Mouse (Mus musculus) Patski (cell line): ENCODE measurements around the gene Zc3h4. TPM values are rescaled to one million over a fixed set of nuclear protein-coding genes. Genes with fewer than 3 reads are reported as not detected.
"Not testable (repeated sequence)": the region's sequence is repeated elsewhere in the genome, so short reads cannot be mapped to it uniquely, and the experiment has no call there.

Experiments
- ATAC-seq: fragments of 100-300 bp; one replicate; pipeline ENCODE4 v1.8.0; 2021
- CTCF ChIA-PET: fragments of 350-600 bp; sonication (Branson Sonifier 250); formaldehyde crosslinking; loops from one replicate; lab custom pipeline; 2022; ENCODE audit warnings: inconsistent platforms; lab: Charles Lee
- POLR2A ChIA-PET: fragments of 350-600 bp; sonication (Branson Sonifier 250); formaldehyde crosslinking; loops from one replicate; lab custom pipeline; 2022; ENCODE audit warnings: antibody characterized with exemption, inconsistent platforms; lab: Charles Lee
- DNase-seq: peaks from one replicate; pipeline ENCODE4 v3.0.0-alpha.2; 2011; ENCODE audit warnings: low read depth, low spot score
- H3K27me3 ChIP-seq: fragments of 371-371 bp; one replicate; pipeline ENCODE4 v1.5.1; 2021
- CTCF ChIP-seq: fragments of 100-300 bp; IDR thresholded peaks from one replicate; pipeline ENCODE4 v1.5.1; 2021
- in situ Hi-C: fragments of 300-500 bp; cut with MboI; formaldehyde crosslinking; loops from 3 replicates; pipeline ENCODE4 v1.11.1; 2018; ENCODE audit warnings: low pct_unique_long_range_greater_than_20kb, mixed read lengths
- polyA plus RNA-seq: library from polyadenylated mRNA; unstranded; gene quantifications from one replicate; pipeline ENCODE4 v1.2.3, GENCODE M21; 2021

Zc3h4 gene
- polyA plus RNA-seq, 1 experiment from 2014 or later = 41.9 TPM

DNA sequence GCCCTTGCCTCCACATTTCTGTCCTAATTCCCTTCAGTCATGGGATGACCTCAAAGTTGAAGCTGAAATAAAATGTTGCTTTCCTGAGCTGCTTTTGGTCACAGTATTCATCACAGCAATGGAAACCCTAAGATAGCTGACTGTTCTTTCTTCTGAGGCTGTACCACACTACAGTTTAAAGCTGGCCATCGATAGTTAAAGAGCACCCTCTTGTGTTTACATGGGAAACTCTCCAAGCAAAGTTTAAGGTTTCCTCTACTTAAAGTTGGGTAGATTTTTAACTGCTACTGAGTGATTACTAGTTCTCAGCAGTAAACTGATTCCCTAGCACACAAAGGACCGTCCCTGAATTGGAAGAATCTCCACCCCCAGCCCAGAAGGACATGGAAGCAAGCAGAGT lies 27.0 kb upstream of the Zc3h4 start:
- CTCF ChIA-PET = interaction anchor here (0.6 to 4.4 kb wide), 15 partner anchors 9 to 119 kb away, joined by 3 to 39 read pairs (median 3); no protein-coding TSS in a partner anchor
- no peaks in the 10 kb centered on the region for H3K27me3 ChIP-seq
- ATAC-seq (no peak), DNase-seq (no peak)
- in situ Hi-C loops = no loop called here
- TF ChIP-seq CTCF = peak; percentile 35
- POLR2A ChIA-PET = interaction anchor here (0.9 to 1.1 kb wide), 2 partner anchors 63 to 73 kb away, joined by 3 read pairs; no protein-coding TSS in a partner anchor

DNA sequence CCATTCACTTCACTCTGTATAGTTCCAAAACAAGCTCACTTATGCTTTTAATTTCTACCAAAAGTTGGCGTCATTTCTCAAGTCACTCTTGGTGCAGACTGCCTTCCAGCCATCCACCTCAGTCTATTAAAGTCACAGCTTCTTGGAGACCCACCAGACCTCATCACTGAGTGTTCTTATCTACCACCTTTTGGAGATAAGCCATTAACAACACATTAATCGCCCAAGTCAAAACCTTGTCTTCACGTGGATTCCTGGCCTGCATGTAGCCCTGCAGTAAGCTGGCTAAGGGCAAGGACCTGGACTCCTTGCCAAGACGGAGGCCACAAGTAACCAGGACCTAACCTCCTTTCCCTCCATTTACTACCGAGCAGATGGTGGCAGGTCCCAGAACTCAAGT lies 25.7 kb upstream of the Zc3h4 start:
- in situ Hi-C loops = no loop called here
- DNase-seq = no peak
- ATAC-seq = no peak
- CTCF ChIA-PET = interaction anchor here (1.1 to 4.4 kb wide), 3 partner anchors 21 to 81 kb away, joined by 3 to 39 read pairs (median 16); no protein-coding TSS in a partner anchor
- TF ChIP-seq CTCF = no peak
- H3K27me3 ChIP-seq = no peaks in the 10 kb centered on the region
- POLR2A ChIA-PET = interaction anchor here (0.6 to 0.9 kb wide), 2 partner anchors 71 to 77 kb away, joined by 3 read pairs; no protein-coding TSS in a partner anchor

GRCm38 (mm10) chr7:16376505-16376904 lies 24.2 kb upstream of the Zc3h4 start:
- ATAC-seq (no peak), DNase-seq (no peak)
- TF ChIP-seq CTCF = peak; percentile 73
- ChIA-PET CTCF (interaction anchor here (0.8 to 2.2 kb wide), 8 partner anchors 8 to 82 kb away, joined by 3 to 13 read pairs (median 8); partner anchors contain the start of gene Sae1), POLR2A (no interaction called here)
- no peaks in the 10 kb centered on the region for H3K27me3 ChIP-seq
- in situ Hi-C loops = no loop called here

DNA sequence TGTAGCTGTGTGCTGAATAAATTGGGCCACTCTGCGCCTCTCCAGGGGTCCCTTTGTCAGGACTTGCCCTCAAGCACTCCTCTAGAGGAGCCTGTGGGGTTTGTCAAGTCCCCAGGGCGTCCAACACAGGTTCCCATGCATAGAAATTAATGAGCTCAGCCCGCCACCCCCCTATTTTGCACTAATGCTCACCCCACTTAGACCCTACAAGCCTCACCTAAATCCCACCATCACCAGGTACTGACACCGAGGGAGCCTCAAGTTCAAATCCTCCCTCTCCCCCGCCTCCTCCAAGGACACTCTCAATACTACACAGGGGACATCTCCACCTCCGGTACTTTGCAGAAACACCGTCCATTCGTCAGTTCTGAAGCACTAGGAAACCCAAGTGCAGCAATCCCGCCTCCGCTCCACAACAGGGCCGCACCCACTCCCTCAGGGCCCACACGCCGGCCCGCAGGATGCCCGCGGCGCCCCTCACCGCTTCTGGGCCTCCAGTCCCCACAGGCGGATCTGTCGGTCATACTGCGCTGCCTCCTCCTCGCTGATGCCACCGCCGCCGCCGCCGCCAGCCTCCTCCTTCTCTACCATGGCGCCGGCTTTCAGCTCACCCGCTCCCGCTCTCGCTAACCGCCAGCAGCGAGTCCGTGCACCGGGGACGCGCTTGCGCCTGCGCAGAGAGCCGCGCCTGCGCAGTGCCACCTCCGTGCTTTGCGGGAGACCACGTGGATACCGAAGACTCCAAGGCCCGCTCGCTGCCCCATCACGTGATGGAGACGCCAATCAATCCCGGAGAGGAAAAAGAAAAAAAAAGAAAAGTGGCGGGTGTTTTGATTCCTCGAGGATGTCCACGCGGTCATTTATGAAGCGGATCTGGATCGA lies 13.3 kb upstream of the Zc3h4 start, which contains the start of gene Sae1:
Gene Sae1, minus strand, starts transcription at position 647 of the 882 bp plus-strand sequence.
- no peaks in the 10 kb centered on the region for H3K27me3 ChIP-seq
- ChIA-PET CTCF (interaction anchor here (0.8 to 2.6 kb wide), 10 partner anchors 11 to 102 kb away, joined by 3 to 13 read pairs (median 3); no protein-coding TSS in a partner anchor), POLR2A (interaction anchor here (0.6 to 0.9 kb wide), 2 partner anchors 18 to 33 kb away, joined by 3 read pairs; no protein-coding TSS in a partner anchor)
- in situ Hi-C loops = no loop called here
- TF ChIP-seq CTCF = no peak
- ATAC-seq = peak; percentile 81
- DNase-seq = peak; percentile 78

- H3K27me3 ChIP-seq, ATAC-seq, in situ Hi-C loops, DNase-seq, POLR2A ChIA-PET: not testable (repeated sequence)
- CTCF ChIA-PET = interaction anchor here (1.3 to 2.6 kb wide), 3 partner anchors 13 to 95 kb away, joined by 3 to 8 read pairs (median 4); no protein-coding TSS in a partner anchor
These were observed 10.8 kb upstream of the Zc3h4 start for GRCm38 (mm10) chr7:16389942-16390341.

GRCm38 (mm10) chr7:16392923-16393322 lies 7.8 kb upstream of the Zc3h4 start:
- DNase-seq (no peak), ATAC-seq (no peak)
- H3K27me3 ChIP-seq = no peaks in the 10 kb centered on the region
- in situ Hi-C loops = no loop called here
- no peak for TF ChIP-seq CTCF
- CTCF ChIA-PET = interaction anchor here (1.4 kb wide), 1 partner anchor 33 kb away, joined by 3 read pairs; no protein-coding TSS in a partner anchor
- POLR2A ChIA-PET = no interaction called here

DNA sequence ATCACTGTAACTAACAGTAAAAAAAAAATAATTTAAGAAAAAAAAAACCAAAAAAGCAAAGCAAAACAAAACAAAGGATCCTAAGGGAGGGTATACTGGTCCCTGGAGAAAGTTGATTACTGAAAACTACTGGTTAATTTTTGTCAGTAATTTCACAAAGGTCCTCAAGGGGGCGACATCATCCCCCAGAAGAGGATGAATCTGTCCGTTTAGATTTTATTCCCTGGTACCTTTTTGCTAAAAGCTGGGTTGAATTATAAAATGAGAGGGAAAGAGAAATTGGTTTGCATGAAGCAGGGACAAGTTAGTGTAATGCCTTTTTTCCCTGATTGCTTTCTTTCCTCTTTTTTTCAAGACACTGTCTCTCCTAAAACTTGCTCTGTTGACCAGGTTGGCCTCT lies 4.8 kb upstream of the Zc3h4 start:
- ATAC-seq = no peak
- no peak for TF ChIP-seq CTCF
- POLR2A ChIA-PET = interaction anchor here (0.9 to 1.6 kb wide), 2 partner anchors 24 to 36 kb away, joined by 3 read pairs; no protein-coding TSS in a partner anchor
- in situ Hi-C loops = loop anchor here (5.0 kb wide), 3 partner anchors 36 to 221 kb away; no protein-coding TSS in a partner anchor
- CTCF ChIA-PET = interaction anchor here (0.6 to 6.0 kb wide), 13 partner anchors 9 to 101 kb away, joined by 3 to 56 read pairs (median 4); no protein-coding TSS in a partner anchor
- DNase-seq = no peak
- no peaks in the 10 kb centered on the region for H3K27me3 ChIP-seq

DNA sequence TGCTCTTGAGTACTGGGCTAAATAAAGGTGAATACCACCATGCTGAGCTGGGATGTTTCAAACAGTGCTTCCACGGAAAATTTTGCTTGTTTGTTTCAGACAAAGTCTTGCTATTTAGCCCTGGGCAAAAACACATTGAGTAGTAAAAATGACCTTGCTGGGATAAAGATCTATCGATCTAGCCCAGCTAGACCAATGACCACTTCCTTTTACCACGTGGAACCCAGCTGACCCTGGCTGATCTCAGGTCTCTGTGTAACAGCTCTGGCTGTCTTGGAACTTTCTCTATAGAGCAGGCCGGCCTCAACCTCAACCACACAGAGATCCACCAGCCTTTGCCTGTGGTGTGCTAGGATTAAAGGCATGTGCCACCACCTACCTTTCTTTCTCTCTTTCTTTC lies 3.2 kb upstream of the Zc3h4 start:
- DNase-seq = no peak
- H3K27me3 ChIP-seq = no peaks in the 10 kb centered on the region
- in situ Hi-C loops = loop anchor here (5.0 kb wide), 3 partner anchors 35 to 220 kb away; no protein-coding TSS in a partner anchor
- TF ChIP-seq CTCF = no peak
- ATAC-seq = no peak
- POLR2A ChIA-PET = interaction anchor here (0.6 kb wide), 1 partner anchor 49 kb away, joined by 3 read pairs; no protein-coding TSS in a partner anchor
- CTCF ChIA-PET = interaction anchor here (1.5 to 6.0 kb wide), 3 partner anchors 28 to 65 kb away, joined by 7 to 56 read pairs (median 23); no protein-coding TSS in a partner anchor

DNA sequence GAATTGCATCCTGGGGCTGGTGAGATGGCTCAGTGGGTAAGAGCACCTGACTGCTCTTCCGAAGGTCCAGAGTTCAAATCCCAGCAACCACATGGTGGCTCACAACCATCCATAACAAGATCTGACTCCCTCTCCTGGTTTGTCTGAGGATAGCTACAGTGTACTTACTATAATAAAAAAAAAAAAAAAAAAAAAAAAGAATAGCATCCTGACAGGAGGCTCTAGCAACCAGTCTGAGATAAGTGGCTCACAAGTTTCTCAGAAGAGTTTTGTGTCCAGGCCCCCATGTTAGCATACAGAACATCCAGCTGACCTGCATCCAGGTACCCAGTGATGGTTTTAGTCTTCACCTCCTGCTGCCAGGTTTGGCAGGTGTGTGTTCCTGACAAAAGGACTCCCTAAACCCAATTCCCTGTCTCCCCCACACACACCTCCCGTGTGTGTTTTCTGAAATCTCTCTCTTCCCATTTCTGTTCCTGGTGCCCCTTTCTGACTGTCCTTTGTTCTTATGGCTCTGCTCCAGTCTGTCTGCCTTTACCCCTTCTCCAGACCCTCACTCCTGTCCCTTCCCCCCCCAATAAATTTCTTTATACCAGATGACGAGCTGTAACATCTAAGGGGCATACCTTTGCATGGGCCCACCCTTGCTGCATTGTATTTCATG lies 2.2 kb upstream of the Zc3h4 start:
- ChIA-PET CTCF (interaction anchor here (0.9 to 6.0 kb wide), 4 partner anchors 11 to 64 kb away, joined by 3 to 56 read pairs (median 13); partner anchors contain the start of gene Sae1), POLR2A (interaction anchor here (1.2 to 1.3 kb wide), 2 partner anchors 27 to 102 kb away, joined by 3 to 6 read pairs; no protein-coding TSS in a partner anchor)

More for the DNA sequence above, 2.2 kb upstream of the Zc3h4 start:
- no peak for TF ChIP-seq CTCF
- ATAC-seq (no peak), DNase-seq (no peak)
- no peaks in the 10 kb centered on the region for H3K27me3 ChIP-seq
- in situ Hi-C loops = loop anchor here (5.0 kb wide), 3 partner anchors 34 to 219 kb away; no protein-coding TSS in a partner anchor
